Mouse (Mus musculus) layer of hippocampus, postnatal 25 days (tissue): Measurements from ENCODE around the gene Slc2a1. TPM values are rescaled to one million over a fixed set of nuclear protein-coding genes. Genes with fewer than 3 reads are reported as not detected.
A peak's percentile ranks its signal among the peaks of the same experiment; 100 is the strongest.

Source experiments
- DNase-seq, 2 experiments: peaks; one replicate each; pipeline ENCODE4 v3.0.0; 2022; ENCODE audit warnings: mixed read lengths in 2 of 2, low spot score in 1 of 2; ENCODE audit errors: extremely low spot score in 1 of 2
- total RNA-seq, 2 experiments: library from RNA; stranded (reverse); gene quantifications; 2 replicates each; pipeline ENCODE4 v1.2.3; 2021

The Slc2a1 gene
- total RNA-seq, 2 experiments from 2014 or later, result 70.9 to 98.4 TPM

GRCm38 (mm10) chr4:119127229-119127628, 18.7 kb downstream of the Slc2a1 start:
- no peak for DNase-seq

GRCm38 (mm10) chr4:119128547-119128946, 20.0 kb downstream of the Slc2a1 start:
- DNase-seq, result no peak

- no peak for DNase-seq
Measured at GRCm38 (mm10) chr4:119129096-119129495, 20.6 kb downstream of the Slc2a1 start.

- DNase-seq, result no peak
Measured at GRCm38 (mm10) chr4:119131189-119131910, 22.8 kb downstream of the Slc2a1 start.

GRCm38 (mm10) chr4:119133306-119133705, 24.8 kb downstream of the Slc2a1 start:
- DNase-seq, result no peak

GRCm38 (mm10) chr4:119133860-119134259, 25.3 kb downstream of the Slc2a1 start:
- no peak for DNase-seq

GRCm38 (mm10) chr4:119137313-119137712, 28.8 kb downstream of the Slc2a1 start:
- DNase-seq, result no peak

GRCm38 (mm10) chr4:119138171-119138570, 29.7 kb downstream of the Slc2a1 start:
- DNase-seq, result peak; percentile 24 to 51

- no peak for DNase-seq
Measured at GRCm38 (mm10) chr4:119138776-119139175, 30.3 kb downstream of the Slc2a1 start.

GRCm38 (mm10) chr4:119140126-119140525, 31.6 kb downstream of the Slc2a1 start:
- DNase-seq, result peak in 1 of 2 experiments; percentile 22

GRCm38 (mm10) chr4:119141191-119141590, 32.7 kb downstream of the Slc2a1 start:
- DNase-seq, result no peak

- peak in 1 of 2 experiments; percentile 54 for DNase-seq
Measured at GRCm38 (mm10) chr4:119142230-119142871, 33.8 kb downstream of the Slc2a1 start.

GRCm38 (mm10) chr4:119146816-119147215, 38.3 kb downstream of the Slc2a1 start:
- no peak for DNase-seq

- no peak for DNase-seq
Measured at GRCm38 (mm10) chr4:119147347-119147746, 38.8 kb downstream of the Slc2a1 start.

- DNase-seq, result no peak
Measured at GRCm38 (mm10) chr4:119148741-119149140, 40.2 kb downstream of the Slc2a1 start.

- peak in 1 of 2 experiments; percentile 84 for DNase-seq
Measured at GRCm38 (mm10) chr4:119157186-119157585, 48.7 kb downstream of the Slc2a1 start.

- DNase-seq, result no peak
Measured at GRCm38 (mm10) chr4:119157891-119158290, 49.4 kb downstream of the Slc2a1 start.

GRCm38 (mm10) chr4:119161358-119161757, 52.8 kb downstream of the Slc2a1 start:
- DNase-seq, result no peak

- DNase-seq, result no peak
Measured at GRCm38 (mm10) chr4:119162990-119163389, 54.5 kb downstream of the Slc2a1 start.

GRCm38 (mm10) chr4:119165916-119166315, 57.4 kb downstream of the Slc2a1 start:
- DNase-seq, result no peak

GRCm38 (mm10) chr4:119167068-119167467, 58.6 kb downstream of the Slc2a1 start:
- DNase-seq, result no peak

- peak; percentile 66 to 93 for DNase-seq
Measured at GRCm38 (mm10) chr4:119167663-119168062, 59.2 kb downstream of the Slc2a1 start.
